Mouse (Mus musculus): Measurements from ENCODE around the gene Ybx3. TPM values are rescaled to one million over a fixed set of nuclear protein-coding genes. Genes with fewer than 3 reads are reported as not detected.

Gene Ybx3
- polyA plus RNA-seq, 1 experiment from 2014 or later: 42.5 TPM

- Histone ChIP-seq H3K4me2 (ENCODE audit: low read depth, low read length, severe bottlenecking) (no peak overlapping the region), H3K9ac (ENCODE audit: low read length) (no peak overlapping the region), H3K4me1 (replicated peaks; ENCODE audit: control insufficient read depth, insufficient read depth, low read length) (no peaks in the 10 kb centered on the region), H3K27me3 (ENCODE audit: control insufficient read depth, insufficient read depth, low read length) (no peaks in the 10 kb centered on the region), H3K4me3 (ENCODE audit: low read depth, low read length) (no peak overlapping the region), H3K36me3 (ENCODE audit: control insufficient read depth, insufficient read depth, low read length) (peaks cover 3% of the 10 kb centered on the region; the same call in 1 of the 2 replicates), H3K9me3 (ENCODE audit: control insufficient read depth, low read length) (no peaks in the 10 kb centered on the region), H3K27ac (ENCODE audit: low read depth, low read length) (no peak overlapping the region)
- WGBS: 91% methylated on average over 13 of the region's 13 CpGs
- ATAC-seq (replicated peaks; ENCODE audit: low FRiP score): no peak
- DNase-seq (ENCODE audit: low spot score): no peak
Measured at GRCm38 (mm10) chr6:131374594-131375340, 13.5 kb downstream of the Ybx3 start.

GRCm38 (mm10) chr6:131373160-131373559 is 15.1 kb downstream of the Ybx3 start:
- Histone ChIP-seq H3K27me3 (ENCODE audit: control insufficient read depth, insufficient read depth, low read length) (no peaks in the 10 kb centered on the region), H3K4me1 (replicated peaks; ENCODE audit: control insufficient read depth, insufficient read depth, low read length) (no peaks in the 10 kb centered on the region), H3K36me3 (ENCODE audit: control insufficient read depth, insufficient read depth, low read length) (peaks cover 3% of the 10 kb centered on the region; the same call in 1 of the 2 replicates), H3K4me3 (ENCODE audit: low read depth, low read length) (no peak overlapping the region), H3K4me2 (ENCODE audit: low read depth, low read length, severe bottlenecking) (no peak overlapping the region), H3K9me3 (ENCODE audit: control insufficient read depth, low read length) (no peaks in the 10 kb centered on the region), H3K27ac (ENCODE audit: low read depth, low read length) (no peak overlapping the region), H3K9ac (ENCODE audit: low read length) (no peak overlapping the region)
- no peak for ATAC-seq (replicated peaks; ENCODE audit: low FRiP score)
- WGBS: 96% methylated on average over 5 of the region's 5 CpGs
- DNase-seq (ENCODE audit: low spot score): no peak

- 94% methylated on average over 5 of the region's 5 CpGs for WGBS
- Histone ChIP-seq H3K27ac (ENCODE audit: low read depth, low read length) (no peak overlapping the region), H3K27me3 (ENCODE audit: control insufficient read depth, insufficient read depth, low read length) (no peaks in the 10 kb centered on the region), H3K9me3 (ENCODE audit: control insufficient read depth, low read length) (no peaks in the 10 kb centered on the region), H3K9ac (ENCODE audit: low read length) (no peak overlapping the region), H3K4me3 (ENCODE audit: low read depth, low read length) (no peak overlapping the region), H3K36me3 (ENCODE audit: control insufficient read depth, insufficient read depth, low read length) (peaks cover 6% of the 10 kb centered on the region; the same call in 1 of the 2 replicates), H3K4me1 (replicated peaks; ENCODE audit: control insufficient read depth, insufficient read depth, low read length) (no peaks in the 10 kb centered on the region), H3K4me2 (ENCODE audit: low read depth, low read length, severe bottlenecking) (no peak overlapping the region)
- ATAC-seq (replicated peaks; ENCODE audit: low FRiP score) (no peak), DNase-seq (ENCODE audit: low spot score) (peak; percentile 5)
Measured at GRCm38 (mm10) chr6:131370767-131371166, 17.5 kb downstream of the Ybx3 start.

GRCm38 (mm10) chr6:131369866-131370616 is 18.2 kb downstream of the Ybx3 start:
- Histone ChIP-seq H3K4me2 (ENCODE audit: low read depth, low read length, severe bottlenecking) (no peak overlapping the region), H3K4me3 (ENCODE audit: low read depth, low read length) (no peak overlapping the region), H3K9ac (ENCODE audit: low read length) (no peak overlapping the region), H3K9me3 (ENCODE audit: control insufficient read depth, low read length) (no peaks in the 10 kb centered on the region), H3K4me1 (replicated peaks; ENCODE audit: control insufficient read depth, insufficient read depth, low read length) (no peaks in the 10 kb centered on the region), H3K36me3 (ENCODE audit: control insufficient read depth, insufficient read depth, low read length) (peaks cover 6% of the 10 kb centered on the region; the same call in 1 of the 2 replicates), H3K27me3 (ENCODE audit: control insufficient read depth, insufficient read depth, low read length) (no peaks in the 10 kb centered on the region), H3K27ac (ENCODE audit: low read depth, low read length) (no peak overlapping the region)
- DNase-seq (ENCODE audit: low spot score): peak; percentile 13
- ATAC-seq (replicated peaks; ENCODE audit: low FRiP score): no peak
- 90% methylated on average over 8 of the region's 8 CpGs for WGBS

GRCm38 (mm10) chr6:131367101-131367500 is 21.2 kb downstream of the Ybx3 start:
- 0 out of 2 replicates have a peak, but pooled peaks have one; percentile 45 for ATAC-seq (replicated peaks; ENCODE audit: low FRiP score)
- Histone ChIP-seq H3K27me3 (ENCODE audit: control insufficient read depth, insufficient read depth, low read length) (no peaks in the 10 kb centered on the region), H3K4me3 (ENCODE audit: low read depth, low read length) (no peak overlapping the region), H3K4me1 (replicated peaks; ENCODE audit: control insufficient read depth, insufficient read depth, low read length) (no peaks in the 10 kb centered on the region), H3K36me3 (ENCODE audit: control insufficient read depth, insufficient read depth, low read length) (peaks cover 6% of the 10 kb centered on the region; the same call in 1 of the 2 replicates), H3K9ac (ENCODE audit: low read length) (no peak overlapping the region), H3K9me3 (ENCODE audit: control insufficient read depth, low read length) (no peaks in the 10 kb centered on the region), H3K27ac (ENCODE audit: low read depth, low read length) (no peak overlapping the region), H3K4me2 (ENCODE audit: low read depth, low read length, severe bottlenecking) (no peak overlapping the region)
- 62% methylated on average over 4 of the region's 4 CpGs for WGBS
- peak; percentile 23 for DNase-seq (ENCODE audit: low spot score)

GRCm38 (mm10) chr6:131364353-131364752 is 23.9 kb downstream of the Ybx3 start:
- Histone ChIP-seq H3K27ac (ENCODE audit: low read depth, low read length) (no peak overlapping the region), H3K4me1 (replicated peaks; ENCODE audit: control insufficient read depth, insufficient read depth, low read length) (no peaks in the 10 kb centered on the region), H3K9me3 (ENCODE audit: control insufficient read depth, low read length) (no peaks in the 10 kb centered on the region), H3K9ac (ENCODE audit: low read length) (no peak overlapping the region), H3K4me3 (ENCODE audit: low read depth, low read length) (no peak overlapping the region), H3K27me3 (ENCODE audit: control insufficient read depth, insufficient read depth, low read length) (no peaks in the 10 kb centered on the region), H3K36me3 (ENCODE audit: control insufficient read depth, insufficient read depth, low read length) (peaks cover 2% of the 10 kb centered on the region; the same call in 1 of the 2 replicates), H3K4me2 (ENCODE audit: low read depth, low read length, severe bottlenecking) (no peak overlapping the region)
- 90% methylated on average over 2 of the region's 2 CpGs for WGBS
- DNase-seq (ENCODE audit: low spot score) (no peak), ATAC-seq (replicated peaks; ENCODE audit: low FRiP score) (no peak)

- Histone ChIP-seq H3K4me2 (ENCODE audit: low read depth, low read length, severe bottlenecking) (no peak overlapping the region), H3K27ac (ENCODE audit: low read depth, low read length) (no peak overlapping the region), H3K27me3 (ENCODE audit: control insufficient read depth, insufficient read depth, low read length) (no peaks in the 10 kb centered on the region), H3K36me3 (ENCODE audit: control insufficient read depth, insufficient read depth, low read length) (peaks cover 2% of the 10 kb centered on the region; the same call in 1 of the 2 replicates), H3K4me3 (ENCODE audit: low read depth, low read length) (no peak overlapping the region), H3K4me1 (replicated peaks; ENCODE audit: control insufficient read depth, insufficient read depth, low read length) (no peaks in the 10 kb centered on the region), H3K9ac (ENCODE audit: low read length) (no peak overlapping the region), H3K9me3 (ENCODE audit: control insufficient read depth, low read length) (no peaks in the 10 kb centered on the region)
- DNase-seq (ENCODE audit: low spot score) (no peak), ATAC-seq (replicated peaks; ENCODE audit: low FRiP score) (no peak)
- WGBS: 85% methylated on average over 7 of the region's 7 CpGs
Measured at GRCm38 (mm10) chr6:131362987-131363765, 25.1 kb downstream of the Ybx3 start.

- Histone ChIP-seq H3K4me3 (ENCODE audit: low read depth, low read length) (no peak overlapping the region), H3K36me3 (ENCODE audit: control insufficient read depth, insufficient read depth, low read length) (no peaks in the 10 kb centered on the region), H3K9me3 (ENCODE audit: control insufficient read depth, low read length) (no peaks in the 10 kb centered on the region), H3K4me2 (ENCODE audit: low read depth, low read length, severe bottlenecking) (no peak overlapping the region), H3K4me1 (replicated peaks; ENCODE audit: control insufficient read depth, insufficient read depth, low read length) (no peaks in the 10 kb centered on the region), H3K27me3 (ENCODE audit: control insufficient read depth, insufficient read depth, low read length) (no peaks in the 10 kb centered on the region), H3K27ac (ENCODE audit: low read depth, low read length) (no peak overlapping the region), H3K9ac (ENCODE audit: low read length) (no peak overlapping the region)
- DNase-seq (ENCODE audit: low spot score) (no peak), ATAC-seq (replicated peaks; ENCODE audit: low FRiP score) (peak; percentile 68)
- WGBS: 71% methylated on average over 5 of the region's 5 CpGs
Measured at GRCm38 (mm10) chr6:131360693-131361092, 27.6 kb downstream of the Ybx3 start.

All from forebrain, embryonic 11.5 days (tissue).